Mouse (Mus musculus): Measurements from ENCODE around the gene Ccdc155.
A peak's percentile ranks its signal among the peaks of the same experiment; 100 is the strongest.

Ccdc155 gene

GRCm38 (mm10) chr7:45144368-45145174, 60.1 kb downstream of the Ccdc155 start:
- no peak for DNase-seq (ENCODE audit: low read depth)

GRCm38 (mm10) chr7:45141914-45142313, 62.8 kb downstream of the Ccdc155 start:
- no peak for DNase-seq (ENCODE audit: low read depth)

DNA sequence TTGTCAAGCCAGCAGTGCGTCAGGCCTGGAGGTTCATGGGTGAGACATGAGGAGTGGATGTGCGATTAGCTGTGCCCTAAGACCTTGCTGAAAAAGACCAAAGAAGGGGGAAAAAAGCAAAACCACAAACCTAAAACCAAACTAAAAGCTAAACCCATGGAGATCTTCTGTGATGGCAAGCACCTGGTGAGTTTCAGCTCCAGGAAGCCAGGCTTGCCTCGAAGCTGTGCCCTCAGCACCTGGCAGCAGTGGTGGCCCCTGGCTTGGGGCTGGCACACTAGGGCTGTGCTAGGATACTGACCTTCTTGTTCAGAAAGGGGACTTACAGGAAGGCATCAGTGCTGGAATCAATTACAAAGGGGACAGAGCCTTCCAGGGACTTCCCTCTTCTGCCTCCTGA, 63.4 kb downstream of the Ccdc155 start:
- peak; percentile 57 for DNase-seq (ENCODE audit: low read depth)

- no peak for DNase-seq (ENCODE audit: low read depth)
Observed at GRCm38 (mm10) chr7:45139904-45140723, 64.6 kb downstream of the Ccdc155 start.

DNA sequence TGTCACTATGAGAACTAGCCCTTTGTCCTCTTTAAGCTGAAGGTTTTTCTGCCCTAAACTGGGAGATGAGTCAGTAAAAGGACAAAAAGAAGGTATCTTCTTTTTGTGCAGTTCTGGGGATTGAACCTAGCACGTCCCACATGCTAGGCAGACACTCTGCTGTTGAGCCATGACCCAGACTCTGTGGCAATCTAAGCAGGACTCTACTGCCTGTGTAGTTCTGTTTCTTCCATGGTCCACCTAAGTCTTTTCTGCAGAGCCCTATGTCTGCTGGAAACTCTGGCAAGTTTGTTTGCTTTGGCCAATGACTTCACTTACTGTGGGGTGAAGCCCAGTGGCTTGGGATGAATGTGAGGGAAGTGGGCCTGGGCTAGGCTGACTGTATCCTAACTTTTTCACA, 66.3 kb downstream of the Ccdc155 start:
- DNase-seq (ENCODE audit: low read depth): no peak

DNA sequence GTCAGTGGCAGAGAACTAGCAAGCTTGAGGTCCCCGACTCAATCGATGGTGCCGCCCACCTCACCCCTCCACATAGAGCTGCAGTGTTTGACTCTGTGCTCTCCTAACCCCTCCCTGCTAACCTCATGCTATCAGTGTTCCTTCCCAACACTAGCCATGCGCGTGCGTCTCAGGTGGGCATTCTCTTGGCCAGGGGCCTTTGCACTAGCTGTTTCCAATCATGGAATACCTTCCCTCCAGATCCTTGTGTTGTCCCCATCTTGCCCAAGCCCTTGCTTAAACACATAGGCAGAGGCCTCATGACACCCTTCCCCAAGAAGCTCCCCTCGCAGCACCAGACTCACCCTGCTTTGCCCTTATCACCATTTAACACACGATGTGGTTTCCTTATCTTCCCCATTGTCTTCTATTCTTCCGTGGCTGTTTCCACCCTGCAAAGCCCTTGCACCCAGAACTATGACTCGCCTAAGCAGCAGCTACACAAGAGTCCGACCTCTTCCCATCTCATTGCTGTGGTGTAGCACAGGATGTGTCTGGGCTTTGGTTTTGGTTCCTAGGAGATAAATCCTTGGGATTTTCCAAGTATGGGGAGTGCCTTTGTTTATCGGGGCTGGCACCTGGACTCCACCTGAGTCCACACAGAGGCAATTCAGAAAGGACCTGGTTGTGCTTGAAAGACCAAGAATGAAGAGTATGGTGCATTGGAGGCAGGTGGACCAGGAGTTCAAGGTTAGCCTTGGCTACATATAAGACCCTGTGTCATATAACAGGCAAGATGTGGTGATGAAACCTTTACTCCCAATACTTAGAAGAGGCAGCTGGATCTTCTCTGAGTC, 67.3 kb downstream of the Ccdc155 start:
- peak; percentile 47 for DNase-seq (ENCODE audit: low read depth)

- peak; percentile 97 for DNase-seq (ENCODE audit: low read depth)
Observed at GRCm38 (mm10) chr7:45135993-45136567, 68.6 kb downstream of the Ccdc155 start, which contains the start of the genes Gm45713 and Flt3l. Gene Gm45713 (minus strand): TSS chr7:45136231. Gene Flt3l (minus strand): TSS chr7:45136432.

GRCm38 (mm10) chr7:45135370-45135769, 69.3 kb downstream of the Ccdc155 start:
- DNase-seq (ENCODE audit: low read depth): no peak

DNA sequence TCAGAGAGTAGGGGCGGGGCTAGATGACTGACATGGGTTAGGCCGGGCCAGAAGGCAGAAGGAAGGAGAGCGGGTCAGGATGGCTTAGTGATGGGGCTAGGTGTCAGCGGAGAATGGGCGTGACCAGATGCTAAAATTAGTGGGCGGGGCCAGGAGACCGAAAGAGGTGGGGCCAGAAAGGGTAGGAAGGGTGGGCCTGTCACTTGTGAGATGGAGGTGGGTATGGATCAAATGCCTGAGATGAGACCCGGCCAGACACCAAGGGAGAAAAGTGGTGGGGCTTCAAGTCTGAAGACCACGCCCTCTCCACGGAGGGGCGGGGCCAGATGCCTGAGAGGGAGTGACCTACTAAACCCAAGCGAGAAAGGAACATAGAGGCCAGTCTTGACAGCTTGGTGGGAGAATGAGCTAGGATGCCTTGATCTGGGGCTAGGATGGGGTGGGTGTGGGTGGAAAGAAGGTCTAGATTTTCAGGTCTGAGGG, 70.1 kb downstream of the Ccdc155 start:
- DNase-seq (ENCODE audit: low read depth): peak; percentile 74
